Mouse (Mus musculus) cerebellum, adult 2 months (tissue): ENCODE measurements around the gene Fam173a. TPM values are rescaled to one million over a fixed set of nuclear protein-coding genes. Genes with fewer than 3 reads are reported as not detected.

Source experiments
- DNase-seq, 2 experiments: peaks; one replicate each; pipeline ENCODE4 v3.0.0; 2021
- H3K27ac ChIP-seq: fragments of 200-500 bp; 2 replicates; pipeline ENCODE4 v1.5.1; 2012; ENCODE audit warnings: low read length, control low read depth, inconsistent platforms; ENCODE audit not compliant: insufficient read depth
- H3K27me3 ChIP-seq: fragments of 200-500 bp; 2 replicates; pipeline ENCODE4 v1.6.1; 2012; ENCODE audit warnings: inconsistent platforms, mild to moderate bottlenecking, low read length, moderate library complexity; ENCODE audit not compliant: control insufficient read depth, insufficient read depth
- H3K4me1 ChIP-seq: fragments of 200-500 bp; 2 replicates; pipeline ENCODE4 v1.6.1; 2011; ENCODE audit warnings: low read length; ENCODE audit not compliant: control insufficient read depth, insufficient read depth
- H3K4me3 ChIP-seq: fragments of 200-500 bp; replicated peaks from 2 replicates; pipeline ENCODE3; 2011; ENCODE audit warnings: mild to moderate bottlenecking, low read depth, low read length, control low read depth; ENCODE audit not compliant: insufficient read depth
- CTCF ChIP-seq: fragments of 200-500 bp; IDR thresholded peaks from 2 replicates; pipeline ENCODE4 v1.5.1; 2011; ENCODE audit warnings: low read depth, mild to moderate bottlenecking, control low read depth, low read length, moderate library complexity, borderline replicate concordance; ENCODE audit not compliant: insufficient read depth
- POLR2A ChIP-seq: fragments of 200-500 bp; IDR thresholded peaks from 2 replicates; pipeline ENCODE4 v1.6.1; 2011; ENCODE audit warnings: low read length, control low read depth, borderline replicate concordance; ENCODE audit not compliant: insufficient read depth
- WGBS: fragments of 180-500 bp; shearing (Covaris S2); methylation state at CpG from one replicate; pipeline ENCODE4 v1.1.7; 2018; 5-methylcytosine and 5-hydroxymethylcytosine counted together
- polyA plus RNA-seq: library from polyadenylated mRNA; depleted of rRNA; stranded (reverse); fragments of >200 nt; gene quantifications from 2 replicates; pipeline ENCODE4 v1.2.3, GENCODE M21; 2012

The Fam173a gene
- polyA plus RNA-seq, 1 experiment = 167 TPM

- TF ChIP-seq CTCF (no peak), POLR2A (no peak)
- Histone ChIP-seq H3K4me3 (no peak overlapping the region), H3K4me1 (no peaks in the 10 kb centered on the region), H3K27me3 (no peaks in the 10 kb centered on the region), H3K27ac (no peak overlapping the region)
- 66% methylated on average over 9 of the region's 9 CpGs for WGBS
- no peak for DNase-seq
These were observed 36.1 kb downstream of the Fam173a start for GRCm38 (mm10) chr17:25756378-25757242.

- 58% methylated on average over 4 of the region's 4 CpGs for WGBS
These were observed 36.9 kb downstream of the Fam173a start for GRCm38 (mm10) chr17:25755627-25756377.

DNA sequence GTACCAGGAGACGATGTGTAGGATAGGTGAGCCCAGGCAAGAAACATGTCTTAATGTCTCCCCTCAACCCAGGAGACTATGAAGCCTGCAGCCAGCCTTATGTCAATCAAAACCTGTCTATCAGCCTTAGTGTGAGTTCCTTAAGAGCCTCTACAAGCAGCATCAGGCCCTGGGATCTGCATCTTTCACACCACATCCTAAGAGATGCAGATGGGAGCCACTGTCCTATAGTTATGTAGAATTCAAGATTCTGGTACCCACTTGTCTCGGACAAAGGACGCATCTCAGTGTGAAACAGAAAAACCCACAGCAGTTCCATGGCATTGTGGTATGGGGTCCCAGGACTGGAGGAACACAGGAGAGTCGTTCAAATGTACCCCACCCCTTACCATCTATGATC lies 37.6 kb downstream of the Fam173a start:
- Histone ChIP-seq H3K27ac (no peak overlapping the region), H3K4me1 (no peaks in the 10 kb centered on the region), H3K4me3 (no peak overlapping the region), H3K27me3 (no peaks in the 10 kb centered on the region)
- TF ChIP-seq CTCF = no peak
- TF ChIP-seq POLR2A = no peak
- no peak for DNase-seq
- 74% methylated on average over 4 of the region's 4 CpGs for WGBS

More at GRCm38 (mm10) chr17:25755627-25756377, 36.9 kb downstream of the Fam173a start:
- DNase-seq = no peak
- Histone ChIP-seq H3K4me3 (no peak overlapping the region), H3K4me1 (no peaks in the 10 kb centered on the region), H3K27ac (no peak overlapping the region), H3K27me3 (no peaks in the 10 kb centered on the region)
- TF ChIP-seq POLR2A = no peak
- no peak for TF ChIP-seq CTCF

DNA sequence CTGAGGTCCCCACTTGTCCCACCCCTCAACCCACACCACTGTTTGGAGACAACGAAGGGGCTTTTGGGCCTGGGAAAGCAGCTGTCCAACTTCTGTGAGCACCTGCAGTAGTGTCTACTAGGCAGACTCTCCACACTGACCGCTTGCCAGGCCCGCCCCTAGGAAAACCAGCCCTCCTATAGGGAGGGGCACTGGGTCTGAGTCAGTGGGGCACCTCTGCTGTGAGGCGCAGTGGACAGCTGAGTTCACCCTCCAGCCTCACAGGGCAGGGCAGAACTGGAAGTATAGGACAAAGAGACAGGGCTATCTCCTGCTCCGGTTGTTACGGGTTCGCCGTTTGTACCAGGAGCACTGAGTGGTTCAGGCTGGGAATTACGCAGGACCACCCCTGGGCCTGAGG lies 38.5 kb downstream of the Fam173a start, which contains the start of gene Msln:
TSS of gene Msln (minus strand) at position 138 of the 400 bp plus-strand sequence.
- TF ChIP-seq POLR2A = no peak
- Histone ChIP-seq H3K4me3 (no peak within 1 kb of the TSS), H3K27me3 (no peaks in the 10 kb centered on the region), H3K27ac (no peak within 1 kb of the TSS), H3K4me1 (no peaks in the 10 kb centered on the region)
- no peak for DNase-seq
- 74% methylated on average over 9 of the region's 9 CpGs for WGBS

DNA sequence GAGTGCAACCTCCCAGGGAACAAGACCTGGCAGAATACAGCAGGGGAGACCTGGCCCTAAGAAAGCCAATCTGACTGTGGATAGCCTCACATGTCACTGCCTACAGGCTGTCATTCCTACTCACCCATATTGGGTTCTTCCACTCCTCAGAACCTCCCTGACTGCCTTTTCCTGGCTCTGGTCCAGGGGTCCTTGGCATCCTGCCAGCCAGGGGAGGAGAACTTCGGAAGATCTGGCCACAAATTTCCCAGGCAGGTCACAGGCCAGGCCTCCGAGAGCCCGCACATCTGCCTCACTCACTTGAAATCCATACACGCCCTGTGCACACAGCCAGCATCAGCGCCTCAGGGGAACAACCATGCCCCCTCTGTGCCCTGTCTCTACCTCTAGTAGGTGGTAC lies 41.3 kb downstream of the Fam173a start:
- Histone ChIP-seq H3K4me3 (no peak overlapping the region), H3K27ac (no peak overlapping the region), H3K4me1 (no peaks in the 10 kb centered on the region), H3K27me3 (no peaks in the 10 kb centered on the region)
- no peak for DNase-seq
- TF ChIP-seq CTCF (no peak), POLR2A (no peak)
- WGBS = 24% methylated on average over 5 of the region's 5 CpGs

DNA sequence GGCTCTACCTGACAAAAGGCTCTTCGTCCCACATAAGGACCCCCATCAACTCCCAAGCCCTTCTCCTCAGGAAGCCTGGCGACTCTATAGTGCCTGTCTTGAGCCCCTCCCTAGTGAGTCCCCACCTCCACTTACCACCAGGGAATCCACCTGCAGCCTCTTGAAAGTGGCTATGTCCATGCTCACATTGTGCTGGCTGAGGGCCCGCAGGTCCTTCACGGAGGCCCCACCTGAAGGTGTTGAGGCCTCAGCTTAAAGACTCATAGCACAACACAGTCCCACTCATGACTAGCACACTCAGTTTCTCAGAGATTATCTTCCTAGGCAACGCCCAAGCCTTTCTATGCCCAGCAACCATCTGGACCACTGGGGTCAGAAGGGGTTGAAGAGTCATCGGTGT lies 43.4 kb downstream of the Fam173a start:
- Histone ChIP-seq H3K4me1 (no peaks in the 10 kb centered on the region), H3K4me3 (no peak overlapping the region), H3K27me3 (no peaks in the 10 kb centered on the region), H3K27ac (no peak overlapping the region)
- no peak for DNase-seq
- TF ChIP-seq POLR2A = no peak
- no peak for TF ChIP-seq CTCF
- WGBS = 75% methylated on average over 6 of the region's 6 CpGs

DNA sequence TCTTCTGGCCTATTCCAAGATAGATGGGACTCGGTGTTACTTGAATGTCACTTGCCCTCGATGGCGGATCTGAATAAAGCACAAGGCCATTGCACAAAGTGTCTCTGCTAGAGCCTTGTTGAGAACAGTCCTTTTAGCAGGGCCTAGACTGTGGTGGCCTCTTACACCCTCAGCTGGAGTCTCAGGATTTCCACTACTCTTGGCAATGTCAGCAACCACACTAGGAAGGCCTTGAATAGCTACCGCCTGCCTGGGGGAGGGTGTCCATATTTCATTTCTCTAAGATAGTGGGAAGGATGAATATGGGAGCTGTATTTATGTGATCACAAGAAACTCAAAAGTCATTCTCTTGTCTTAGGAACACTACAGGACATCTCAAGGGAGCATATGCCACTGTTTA lies 44.5 kb downstream of the Fam173a start:
- Histone ChIP-seq H3K4me3 (no peak overlapping the region), H3K27me3 (no peaks in the 10 kb centered on the region), H3K4me1 (no peaks in the 10 kb centered on the region), H3K27ac (no peak overlapping the region)
- TF ChIP-seq CTCF (no peak), POLR2A (no peak)
- WGBS = 93% methylated on average over 4 of the region's 4 CpGs
- no peak for DNase-seq

DNA sequence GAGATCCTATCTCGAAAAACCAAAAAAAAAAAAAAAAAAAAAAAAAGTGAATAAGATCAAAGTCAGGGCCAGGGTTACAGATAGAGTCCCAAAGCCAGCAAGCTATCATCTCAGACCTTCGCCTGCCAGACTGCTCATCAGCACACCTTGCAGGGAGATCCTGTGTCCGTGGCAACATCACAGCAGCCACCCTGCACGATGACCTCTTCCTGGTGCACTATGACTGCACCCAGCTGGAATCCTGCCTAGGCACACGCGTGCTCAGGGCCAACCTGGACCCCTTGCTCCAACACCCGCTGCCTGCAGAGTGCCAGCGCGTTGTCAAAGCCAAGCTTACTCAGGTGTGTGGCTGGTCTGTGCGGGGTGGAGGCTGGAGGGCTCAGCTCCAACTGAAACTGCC lies 48.4 kb downstream of the Fam173a start:
- no peak for TF ChIP-seq POLR2A
- no peak for TF ChIP-seq CTCF
- WGBS = 55% methylated on average over 10 of the region's 10 CpGs
- no peak for DNase-seq
- Histone ChIP-seq H3K27ac (no peak overlapping the region), H3K4me3 (no peak overlapping the region), H3K4me1 (no peaks in the 10 kb centered on the region), H3K27me3 (no peaks in the 10 kb centered on the region)
